Mouse (Mus musculus) heart, embryonic 10.5 days (tissue): ENCODE results near the gene Nup85. TPM values are rescaled to one million over a fixed set of nuclear protein-coding genes. Genes with fewer than 3 reads are reported as not detected.
A peak's percentile ranks its signal among the peaks of the same experiment; 100 is the strongest.

Experiments used
- DNase-seq: peaks from one replicate; pipeline ENCODE4 v3.0.0-alpha.2; 2017; ENCODE audit warnings: low spot score
- H3K27ac ChIP-seq: fragments of 300-500 bp; sonication (generic); 2 replicates; pipeline ENCODE4 v1.5.1; 2016; ENCODE audit warnings: mild to moderate bottlenecking
- H3K27me3 ChIP-seq: fragments of 300-500 bp; sonication (generic); 2 replicates; pipeline ENCODE4 v1.6.1; 2016; ENCODE audit warnings: mild to moderate bottlenecking; ENCODE audit not compliant: poor library complexity, insufficient read depth, severe bottlenecking
- H3K36me3 ChIP-seq: fragments of 300-500 bp; sonication (generic); 2 replicates; pipeline ENCODE4 v1.6.1; 2016; ENCODE audit warnings: mild to moderate bottlenecking, moderate library complexity
- H3K4me1 ChIP-seq: fragments of 300-500 bp; sonication (generic); 2 replicates; pipeline ENCODE4 v1.6.1; 2016; ENCODE audit warnings: mild to moderate bottlenecking
- H3K4me3 ChIP-seq: fragments of 300-500 bp; sonication (generic); 2 replicates; pipeline ENCODE4 v1.5.1; 2016; ENCODE audit warnings: mild to moderate bottlenecking, moderate library complexity
- H3K9me3 ChIP-seq: fragments of 300-500 bp; sonication (generic); 2 replicates; pipeline ENCODE4 v1.6.1; 2016; ENCODE audit warnings: mild to moderate bottlenecking, moderate library complexity
- WGBS: fragments of 180-500 bp; shearing (Covaris S2); methylation state at CpG from one replicate; pipeline ENCODE4 v1.1.7; 2016; 5-methylcytosine and 5-hydroxymethylcytosine counted together
- polyA plus RNA-seq: library from polyadenylated mRNA; unstranded; fragments of >200 nt; fragmentation: Nextera tagmentation; extraction: Ambion mirVana; gene quantifications from 2 replicates; pipeline ENCODE4 v1.2.1, GENCODE M21; 2016

The Nup85 gene
- polyA plus RNA-seq, 1 experiment from 2014 or later: 208 TPM

GRCm38 (mm10) chr11:115631505-115631890 is 67.3 kb downstream of the Nup85 start:
- no peak for DNase-seq
- no peaks in the 10 kb centered on the region for H3K36me3 ChIP-seq
- no peaks in the 10 kb centered on the region; the same call in 1 of the 2 replicates for H3K4me1 ChIP-seq
- WGBS: 17% methylated on average over 3 of the region's 3 CpGs
- H3K27me3 ChIP-seq: no peaks in the 10 kb centered on the region
- no peaks in the 10 kb centered on the region for H3K9me3 ChIP-seq
- 0 out of 2 replicates have a peak overlapping the region, but pooled peaks have one; percentile 47 for H3K27ac ChIP-seq
- H3K4me3 ChIP-seq: no peak overlapping the region

DNA sequence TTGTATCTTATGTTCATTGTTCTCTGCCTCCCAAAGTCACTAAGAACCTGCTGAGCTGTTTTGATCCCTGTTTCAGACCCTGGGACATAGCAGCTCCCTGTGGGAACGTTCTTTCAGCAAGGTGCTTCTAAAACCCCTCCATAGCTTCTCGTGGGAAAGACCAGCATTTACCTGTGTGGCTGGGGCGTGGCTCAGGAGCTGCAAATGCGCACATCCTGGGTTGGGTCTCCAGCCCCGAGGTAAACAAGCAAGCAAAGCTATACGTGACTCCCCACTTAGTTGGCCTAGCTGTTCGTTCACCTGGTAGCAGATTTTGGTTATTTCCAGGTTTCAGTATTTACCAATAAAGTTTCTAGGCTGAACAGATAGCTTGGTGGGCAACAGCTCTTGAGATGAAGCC is 68.0 kb downstream of the Nup85 start:
- DNase-seq: no peak
- H3K9me3 ChIP-seq: no peaks in the 10 kb centered on the region
- WGBS: 75% methylated on average over 7 of the region's 7 CpGs
- no peak overlapping the region for H3K27ac ChIP-seq
- no peaks in the 10 kb centered on the region for H3K27me3 ChIP-seq
- no peaks in the 10 kb centered on the region for H3K4me1 ChIP-seq
- no peak overlapping the region for H3K4me3 ChIP-seq
- H3K36me3 ChIP-seq: no peaks in the 10 kb centered on the region

GRCm38 (mm10) chr11:115632862-115633261 is 68.6 kb downstream of the Nup85 start:
- no peaks in the 10 kb centered on the region for H3K36me3 ChIP-seq
- no peak for DNase-seq
- no peak overlapping the region for H3K27ac ChIP-seq
- H3K9me3 ChIP-seq: no peaks in the 10 kb centered on the region
- 82% methylated on average over 10 of the region's 10 CpGs for WGBS
- H3K4me1 ChIP-seq: no peaks in the 10 kb centered on the region
- no peak overlapping the region for H3K4me3 ChIP-seq
- no peaks in the 10 kb centered on the region for H3K27me3 ChIP-seq

Other genes with a start within 250 kb of the Nup85 start
- 0.26 and 0.34 TPM in 2 replicates for gene Ush1g, start 242.4 kb upstream of the Nup85 start, polyA plus RNA-seq
- 0.05 TPM in 1 of 2 replicates, not detected in the other for gene Otop3, start 229.7 kb upstream of the Nup85 start, polyA plus RNA-seq
- gene Hid1, start 196.7 kb upstream of the Nup85 start, polyA plus RNA-seq: 5.5 and 8.6 TPM in 2 replicates
- 8.2 and 11.3 TPM in 2 replicates for gene Cdr2l, start 182.5 kb upstream of the Nup85 start, polyA plus RNA-seq
- gene Mrpl58, start 160.7 kb upstream of the Nup85 start, polyA plus RNA-seq: 184 and 202 TPM in 2 replicates
- gene Atp5h, start 144.5 kb upstream of the Nup85 start, polyA plus RNA-seq: 1,131 and 1,417 TPM in 2 replicates
- 12.3 and 13.3 TPM in 2 replicates for gene Kctd2, start 144.3 kb upstream of the Nup85 start, polyA plus RNA-seq
- gene Trim80, start 123.9 kb upstream of the Nup85 start, polyA plus RNA-seq: 0.19 and 0.23 TPM in 2 replicates
- gene Slc16a5, start 102.0 kb upstream of the Nup85 start, polyA plus RNA-seq: 0.33 and 0.36 TPM in 2 replicates
- gene Armc7, start 88.8 kb upstream of the Nup85 start, polyA plus RNA-seq: 5.4 and 7.6 TPM in 2 replicates
- gene Nt5c, start 72.6 kb upstream of the Nup85 start, polyA plus RNA-seq: 79.3 and 95.0 TPM in 2 replicates
- gene Jpt1, start 50.0 kb upstream of the Nup85 start, polyA plus RNA-seq: 451 and 471 TPM in 2 replicates
- gene Sumo2, start 28.2 kb upstream of the Nup85 start, polyA plus RNA-seq: 713 and 931 TPM in 2 replicates
- 105 and 108 TPM in 2 replicates for gene Mrps7, start 39.5 kb downstream of the Nup85 start, polyA plus RNA-seq
- gene Gga3, start 39.6 kb downstream of the Nup85 start, polyA plus RNA-seq: 25.4 and 25.7 TPM in 2 replicates
- gene Mif4gd, start 48.5 kb downstream of the Nup85 start, polyA plus RNA-seq: 19.6 and 22.7 TPM in 2 replicates
- gene Slc25a19, start 63.9 kb downstream of the Nup85 start, polyA plus RNA-seq: 33.5 and 45.5 TPM in 2 replicates
- 78.4 and 107 TPM in 2 replicates for gene Grb2, start 144.2 kb downstream of the Nup85 start, polyA plus RNA-seq
- gene Tmem94, start 201.0 kb downstream of the Nup85 start, polyA plus RNA-seq: 35.0 and 56.8 TPM in 2 replicates
- 18.7 and 21.4 TPM in 2 replicates for gene Caskin2, start 249.2 kb downstream of the Nup85 start, polyA plus RNA-seq